In the genomic region with DNA sequence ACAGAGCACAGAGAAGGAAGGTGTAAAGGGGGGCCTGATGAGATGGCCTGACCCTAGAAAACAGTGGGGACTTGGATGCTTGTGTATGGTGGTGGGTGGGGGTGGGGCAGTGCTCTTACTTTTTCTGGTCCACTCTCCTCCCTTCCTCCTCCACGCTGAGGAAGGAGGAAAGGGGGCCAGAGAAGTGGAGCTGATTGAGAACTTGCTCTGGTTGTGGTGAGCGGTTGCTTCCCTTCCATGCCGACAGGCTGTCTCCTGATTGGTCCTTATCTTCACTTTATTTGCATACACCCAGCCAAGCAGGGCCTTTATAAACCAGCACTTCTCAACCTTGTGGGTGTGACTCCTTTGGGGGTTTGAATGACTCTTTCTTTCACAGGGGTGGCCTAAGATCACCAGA, we compare ENCODE assay signal across 26 mouse cellular contexts. TPM values are rescaled to one million over a fixed set of nuclear protein-coding genes. Genes with fewer than 3 reads are reported as not detected.
DNase-seq lines count a peak whose midpoint lies in the region; ATAC-seq lines count a peak whose summit lies in the region.
"Had no signal": no experiment of that assay in that cellular context is flagged by ENCODE, and none has a peak within 500 bp of the region (broad histone marks: within the 10 kb centered on the region; RNA-seq: fewer than 3 reads in every experiment).

No protein-coding gene starts in this region.

- H3K4me3 ChIP-seq in liver, embryonic 12.5 days, result no peak overlapping the region
- no peak overlapping the region for H3K4me3 ChIP-seq in forebrain, embryonic 15.5 days
- H3K4me3 ChIP-seq: heart, embryonic 13.5 days; limb, embryonic 13.5 days; midbrain, embryonic 13.5 days had no signal

- WGBS in liver, embryonic 12.5 days (ENCODE audit: insufficient replicate concordance), result 72% methylated on average over 2 of the region's 3 CpGs
- 93% methylated on average over 3 of the region's 3 CpGs for WGBS in forebrain, embryonic 15.5 days

- H3K9me3 ChIP-seq in liver, embryonic 12.5 days (replicated peaks), result no peaks in the 10 kb centered on the region
- H3K9me3 ChIP-seq in forebrain, embryonic 15.5 days, result no peaks in the 10 kb centered on the region

- peak; percentile 72 for ATAC-seq in common myeloid progenitor, adult 5-6 weeks (replicated peaks; ENCODE audit: low read depth, poor library complexity, severe bottlenecking)
- peak; percentile 40; the same call in 1 of the 2 replicates for ATAC-seq in liver, embryonic 12.5 days
- ATAC-seq in forebrain, embryonic 15.5 days (replicated peaks), result no peak
- ATAC-seq: forebrain, embryonic 14.5 days; midbrain, embryonic 13.5 days had no signal

- no peaks in the 10 kb centered on the region for H3K36me3 ChIP-seq in liver, embryonic 12.5 days
- H3K36me3 ChIP-seq in forebrain, embryonic 15.5 days, result no peaks in the 10 kb centered on the region
- H3K36me3 ChIP-seq: heart, embryonic 13.5 days; limb, embryonic 13.5 days; midbrain, embryonic 13.5 days had no signal

- H3K4me2 ChIP-seq in liver, embryonic 12.5 days, result no peak overlapping the region
- H3K4me2 ChIP-seq in forebrain, embryonic 15.5 days (replicated peaks), result no peak overlapping the region
- H3K4me2 ChIP-seq: heart, embryonic 13.5 days; limb, embryonic 13.5 days; midbrain, embryonic 13.5 days had no signal

- DNase-seq in thymus, postnatal 0 days (ENCODE audit: low spot score), result peak; percentile 11
- DNase-seq in thymus, postnatal 10 days (ENCODE audit: low spot score in 2 of 2), result no peak
- no peak for DNase-seq in cerebellum, postnatal 4 days (ENCODE audit: low spot score in 2 of 2)
- DNase-seq in urinary bladder, adult 18-20 months (ENCODE audit: low spot score in 2 of 2), result no peak
- DNase-seq: adrenal gland, adult 8-10 months; cerebellum, adult 18-20 months; heart, postnatal 14 days; kidney, adult 2 months; lung, postnatal 10 days; thymus, adult 2 months had no signal

- H3K9ac ChIP-seq in liver, embryonic 12.5 days, result no peak overlapping the region
- no peak overlapping the region for H3K9ac ChIP-seq in forebrain, embryonic 15.5 days (replicated peaks)
- H3K9ac ChIP-seq: heart, embryonic 13.5 days; limb, embryonic 13.5 days; midbrain, embryonic 13.5 days had no signal

- H3K27me3 ChIP-seq in liver, embryonic 12.5 days (replicated peaks), result no peaks in the 10 kb centered on the region
- H3K27me3 ChIP-seq in forebrain, embryonic 15.5 days, result no peaks in the 10 kb centered on the region
- H3K27me3 ChIP-seq: heart, embryonic 13.5 days; limb, embryonic 13.5 days; midbrain, embryonic 13.5 days had no signal

- no peaks in the 10 kb centered on the region for H3K4me1 ChIP-seq in liver, embryonic 12.5 days
- no peaks in the 10 kb centered on the region for H3K4me1 ChIP-seq in forebrain, embryonic 15.5 days
- H3K4me1 ChIP-seq: heart, embryonic 13.5 days; midbrain, embryonic 13.5 days had no signal

- H3K27ac ChIP-seq in liver, embryonic 12.5 days, result no peak overlapping the region
- H3K27ac ChIP-seq in forebrain, embryonic 15.5 days (replicated peaks), result no peak overlapping the region
- H3K27ac ChIP-seq: midbrain, embryonic 13.5 days had no signal

RNA-seq across cellular contexts. Expression of a gene that starts 26.2 kb away (rescaled TPM):
- polyA plus RNA-seq in thymus, postnatal 0 days (2015; fragmentation: Nextera tagmentation; extraction: Ambion mirVana), result 19.9 and 26.7 TPM in 2 replicates
- 0.05 and 0.58 TPM in 2 replicates for total RNA-seq in common myeloid progenitor, adult 5-6 weeks (2017)
- polyA plus RNA-seq in liver, embryonic 12.5 days (2016; fragmentation: Nextera tagmentation; extraction: Ambion mirVana), result 24.7 and 26.9 TPM in 2 replicates
- polyA plus RNA-seq in forebrain, embryonic 15.5 days (2015; fragmentation: Nextera tagmentation; extraction: Ambion mirVana), result 7.6 and 8.2 TPM in 2 replicates
- total RNA-seq: monocyte, adult 5-6 weeks had no signal

RNA-seq across cellular contexts. Expression of a gene that starts 32.1 kb away (rescaled TPM):
- polyA plus RNA-seq in thymus, postnatal 0 days (2015; fragmentation: Nextera tagmentation; extraction: Ambion mirVana), result 0.58 and 0.59 TPM in 2 replicates
- not detected in 2 replicates for total RNA-seq in common myeloid progenitor, adult 5-6 weeks (2017)
- not detected in 2 replicates for polyA plus RNA-seq in liver, embryonic 12.5 days (2016; fragmentation: Nextera tagmentation; extraction: Ambion mirVana)
- polyA plus RNA-seq in forebrain, embryonic 15.5 days (2015; fragmentation: Nextera tagmentation; extraction: Ambion mirVana), result not detected in 2 replicates
- total RNA-seq: adrenal gland, adult 8-10 months; gastrocnemius, adult 8-10 months; heart, postnatal 14 days; layer of hippocampus, adult 8-10 months; left cerebral cortex, postnatal 25 days; megakaryocyte, adult 5-6 weeks; monocyte, adult 5-6 weeks had no signal
- polyA plus RNA-seq: embryonic facial prominence, embryonic 14.5 days; forebrain, embryonic 14.5 days; gonadal fat pad, adult 2 months; heart, embryonic 13.5 days; hindbrain, embryonic 11.5 days; kidney, adult 2 months; limb, embryonic 13.5 days; midbrain, embryonic 13.5 days; neural tube, embryonic 11.5 days had no signal
